In genomic region chr9:41595749-41596148, GRCm38 (mm10) we compare ENCODE assay signal across 12 mouse cellular contexts.
DNase-seq lines count a peak whose midpoint lies in the region; ATAC-seq and TF ChIP-seq lines count a peak whose summit lies in the region.
"Had no signal": no experiment of that assay in that cellular context is flagged by ENCODE, and none has a peak within 500 bp of the region (broad histone marks: within the 10 kb centered on the region; RNA-seq: fewer than 3 reads in every experiment).

No protein-coding gene starts in this region.

- no peak for TF ChIP-seq POLR2A in cerebellum, adult 2 months (IDR thresholded peaks at IDR 0.05; ENCODE audit: borderline replicate concordance, insufficient read depth, low read length)

- TF ChIP-seq CTCF in cerebellum, adult 2 months (IDR thresholded peaks at IDR 0.05; ENCODE audit: borderline replicate concordance, insufficient read depth, low read depth, low read length), result no peak

- no peaks in the 10 kb centered on the region for H3K9me3 ChIP-seq in heart, embryonic 11.5 days (replicated peaks; ENCODE audit: control insufficient read depth, low read length)
- H3K9me3 ChIP-seq in embryonic facial prominence, embryonic 12.5 days, result no peaks in the 10 kb centered on the region
- no peaks in the 10 kb centered on the region for H3K9me3 ChIP-seq in hindbrain, embryonic 13.5 days
- H3K9me3 ChIP-seq in neural tube, embryonic 13.5 days, result no peaks in the 10 kb centered on the region

- H3K4me1 ChIP-seq in heart, embryonic 11.5 days (ENCODE audit: control insufficient read depth, insufficient read depth, low read length), result peaks cover 8% of the 10 kb centered on the region
- peaks cover 41% of the 10 kb centered on the region for H3K4me1 ChIP-seq in embryonic facial prominence, embryonic 12.5 days
- peaks cover 66% of the 10 kb centered on the region for H3K4me1 ChIP-seq in hindbrain, embryonic 13.5 days (replicated peaks)
- peaks cover 63% of the 10 kb centered on the region for H3K4me1 ChIP-seq in neural tube, embryonic 13.5 days (replicated peaks)
- no peaks in the 10 kb centered on the region for H3K4me1 ChIP-seq in cerebellum, adult 2 months (ENCODE audit: control insufficient read depth, insufficient read depth, low read length)

- H3K27me3 ChIP-seq in heart, embryonic 11.5 days (ENCODE audit: control insufficient read depth, insufficient read depth, low read length), result no peaks in the 10 kb centered on the region
- no peaks in the 10 kb centered on the region for H3K27me3 ChIP-seq in embryonic facial prominence, embryonic 12.5 days
- H3K27me3 ChIP-seq in hindbrain, embryonic 13.5 days, result no peaks in the 10 kb centered on the region
- H3K27me3 ChIP-seq in neural tube, embryonic 13.5 days, result no peaks in the 10 kb centered on the region
- no peaks in the 10 kb centered on the region for H3K27me3 ChIP-seq in cerebellum, adult 2 months (ENCODE audit: control insufficient read depth, insufficient read depth, low read length)
- H3K27me3 ChIP-seq: CH12.LX had no signal

- H3K9ac ChIP-seq in heart, embryonic 11.5 days (ENCODE audit: low read depth, low read length), result no peak overlapping the region
- no peak overlapping the region for H3K9ac ChIP-seq in embryonic facial prominence, embryonic 12.5 days
- no peak overlapping the region for H3K9ac ChIP-seq in hindbrain, embryonic 13.5 days
- no peak overlapping the region for H3K9ac ChIP-seq in neural tube, embryonic 13.5 days

- H3K27ac ChIP-seq in heart, embryonic 11.5 days (ENCODE audit: low read depth, low read length), result peak overlapping the region; percentile 54; the same call in 1 of the 2 replicates
- peak overlapping the region; percentile 81 for H3K27ac ChIP-seq in embryonic facial prominence, embryonic 12.5 days
- peak overlapping the region; percentile 84 for H3K27ac ChIP-seq in hindbrain, embryonic 13.5 days
- H3K27ac ChIP-seq in neural tube, embryonic 13.5 days (replicated peaks), result peak overlapping the region; percentile 71
- no peak overlapping the region for H3K27ac ChIP-seq in cerebellum, adult 2 months (ENCODE audit: insufficient read depth, low read length)
- H3K27ac ChIP-seq: stomach, postnatal 0 days had no signal

- H3K4me3 ChIP-seq in heart, embryonic 11.5 days (ENCODE audit: low read depth, low read length), result no peak overlapping the region
- no peak overlapping the region for H3K4me3 ChIP-seq in embryonic facial prominence, embryonic 12.5 days
- no peak overlapping the region for H3K4me3 ChIP-seq in hindbrain, embryonic 13.5 days
- H3K4me3 ChIP-seq in neural tube, embryonic 13.5 days, result no peak overlapping the region
- H3K4me3 ChIP-seq in cerebellum, adult 2 months (replicated peaks; ENCODE audit: insufficient read depth, low read depth, low read length), result no peak overlapping the region

- H3K4me2 ChIP-seq in heart, embryonic 11.5 days, result no peak overlapping the region; the same call in 1 of the 2 replicates
- H3K4me2 ChIP-seq in embryonic facial prominence, embryonic 12.5 days (replicated peaks), result no peak overlapping the region
- H3K4me2 ChIP-seq in hindbrain, embryonic 13.5 days, result 0 out of 2 replicates have a peak overlapping the region, but pooled peaks have one; percentile 2
- no peak overlapping the region for H3K4me2 ChIP-seq in neural tube, embryonic 13.5 days

- H3K36me3 ChIP-seq in heart, embryonic 11.5 days (ENCODE audit: control insufficient read depth, insufficient read depth, low read length), result peaks cover 8% of the 10 kb centered on the region; the same call in 1 of the 2 replicates
- peaks cover 25% of the 10 kb centered on the region for H3K36me3 ChIP-seq in embryonic facial prominence, embryonic 12.5 days
- H3K36me3 ChIP-seq in hindbrain, embryonic 13.5 days, result peaks cover 29% of the 10 kb centered on the region
- peaks cover 27% of the 10 kb centered on the region for H3K36me3 ChIP-seq in neural tube, embryonic 13.5 days

- WGBS in heart, embryonic 11.5 days (ENCODE audit: insufficient replicate concordance), result 45% methylated on average over 5 of the region's 5 CpGs
- 34% methylated on average over 5 of the region's 5 CpGs for WGBS in embryonic facial prominence, embryonic 12.5 days
- WGBS in hindbrain, embryonic 13.5 days, result 31% methylated on average over 5 of the region's 5 CpGs
- WGBS in neural tube, embryonic 13.5 days, result 50% methylated on average over 5 of the region's 5 CpGs
- 27% methylated on average over 5 of the region's 5 CpGs for WGBS in cerebellum, adult 2 months

- no peak for DNase-seq in heart, postnatal 25 days (ENCODE audit: low spot score)
- no peak for DNase-seq in cerebellum, adult 2 months
- DNase-seq in spleen, postnatal 14 days (ENCODE audit: low spot score in 2 of 2), result no peak
- no peak for DNase-seq in ovary, adult 18-20 months (ENCODE audit: low spot score)
- DNase-seq: cerebellum, postnatal 14 days had no signal

- ATAC-seq in heart, embryonic 11.5 days (replicated peaks; ENCODE audit: insufficient number of reproducible peaks, low FRiP score, low TSS enrichment), result no peak
- no peak for ATAC-seq in embryonic facial prominence, embryonic 12.5 days (ENCODE audit: insufficient number of reproducible peaks, insufficient read depth, low FRiP score, low TSS enrichment)
- ATAC-seq in hindbrain, embryonic 13.5 days (ENCODE audit: low FRiP score), result no peak
- no peak for ATAC-seq in neural tube, embryonic 13.5 days (ENCODE audit: low read depth)
- ATAC-seq: intestine, postnatal 0 days had no signal

- intact Hi-C loops in heart, postnatal 25 days (cut with DNase I), result no loop called here
